Mouse (Mus musculus) olfactory bulb, adult 2 months (tissue): ENCODE measurements at regions not wholly inside any gene's neighbourhood (a gene's known extent, or its start where the extent isn't known, plus 50 kb on each side); places are given as distances from the start of the nearest gene placed in this dataset.

ENCODE experiments used
- CTCF ChIP-seq: fragments of 200-500 bp; IDR thresholded peaks from 2 replicates; pipeline ENCODE4 v1.5.1; 2012; ENCODE audit warnings: low read depth, mild to moderate bottlenecking, low read length, moderate library complexity; ENCODE audit not compliant: insufficient read depth
- POLR2A ChIP-seq: fragments of 200-500 bp; IDR thresholded peaks from 2 replicates; pipeline ENCODE4 v1.6.1; 2012; ENCODE audit warnings: mild to moderate bottlenecking, low read depth, low read length, moderate library complexity; ENCODE audit not compliant: insufficient read depth

DNA sequence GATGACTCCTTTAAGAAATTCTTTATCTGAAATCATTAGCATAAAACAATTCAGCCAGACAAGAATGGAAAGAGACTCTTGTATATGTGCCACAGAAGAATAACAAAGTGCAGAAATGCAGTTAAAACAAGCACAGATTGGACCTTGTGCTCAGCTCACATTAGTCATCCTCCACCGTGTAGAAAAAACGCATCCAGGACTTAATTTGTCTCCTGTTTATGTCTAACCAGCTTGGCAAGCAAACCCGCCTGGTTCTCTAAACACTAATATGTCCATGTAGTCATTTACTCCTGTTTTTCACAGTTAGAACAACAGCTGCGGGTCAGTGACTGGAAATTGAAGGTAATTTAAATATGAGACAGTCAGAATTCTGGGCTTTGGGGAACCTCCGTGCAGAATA is 268.7 kb downstream of the Efnb2 start:
- TF ChIP-seq POLR2A (no peak), CTCF (no peak)
